Mouse (Mus musculus): ENCODE results near the gene Cbr4.

DNA sequence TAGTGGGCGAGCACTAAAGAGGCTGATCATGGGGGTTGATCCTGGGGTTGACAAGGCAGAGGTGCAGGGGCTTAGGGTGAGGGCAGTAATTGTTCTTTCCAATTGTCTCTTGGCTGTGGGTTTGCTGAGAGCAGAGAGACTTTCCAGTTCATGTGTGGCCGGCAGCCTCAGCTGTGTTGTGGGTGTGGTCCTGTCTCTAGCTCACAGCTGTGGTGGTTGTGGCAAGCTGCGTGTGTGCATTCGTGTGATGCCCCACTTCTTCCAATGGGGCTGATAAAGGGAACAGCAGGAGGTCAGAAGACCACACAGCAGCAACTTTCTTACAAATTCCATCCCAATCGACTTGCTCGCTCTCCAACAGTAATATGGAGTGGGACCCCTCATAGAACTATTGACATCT lies 41.1 kb downstream of the Cbr4 start:
- TF ChIP-seq EP300 (IDR thresholded peaks at IDR 0.05): no peak
- no peak for TF ChIP-seq CTCF (IDR thresholded peaks at IDR 0.05)

All from lung, postnatal 0 days (tissue).